Mouse (Mus musculus) lung, postnatal 10 days (tissue): ENCODE results near the gene Polr3h.

ENCODE experiments used
- DNase-seq: peaks from one replicate; pipeline ENCODE4 v3.0.0; 2021

The Polr3h gene

GRCm38 (mm10) chr15:81949076-81949475 lies 23.0 kb upstream of the Polr3h start:
- no peak for DNase-seq

GRCm38 (mm10) chr15:81943176-81943749 lies 17.2 kb upstream of the Polr3h start:
- DNase-seq: no peak

GRCm38 (mm10) chr15:81941010-81941409 lies 15.0 kb upstream of the Polr3h start:
- DNase-seq: no peak

- DNase-seq: no peak
These were observed 14.2 kb upstream of the Polr3h start for GRCm38 (mm10) chr15:81940219-81940618.

- no peak for DNase-seq
These were observed 13.7 kb upstream of the Polr3h start for GRCm38 (mm10) chr15:81939774-81940173.

- no peak for DNase-seq
These were observed 13.2 kb upstream of the Polr3h start for GRCm38 (mm10) chr15:81939157-81939715.

GRCm38 (mm10) chr15:81938246-81938645 lies 12.2 kb upstream of the Polr3h start:
- peak; percentile 60 for DNase-seq

- peak; percentile 66 for DNase-seq
These were observed 11.3 kb upstream of the Polr3h start for GRCm38 (mm10) chr15:81937098-81937972.

GRCm38 (mm10) chr15:81936679-81937078 lies 10.6 kb upstream of the Polr3h start, which contains the start of gene Csdc2:
TSS of gene Csdc2 (plus strand) at chr15:81936759.
- peak; percentile 75 for DNase-seq

GRCm38 (mm10) chr15:81935869-81936637 lies 10.0 kb upstream of the Polr3h start:
- DNase-seq: peak; percentile 47

GRCm38 (mm10) chr15:81933986-81934385 lies 7.9 kb upstream of the Polr3h start:
- DNase-seq: no peak

GRCm38 (mm10) chr15:81932951-81933470 lies 7.0 kb upstream of the Polr3h start:
- peak; percentile 42 for DNase-seq

GRCm38 (mm10) chr15:81928277-81928676 lies 2.2 kb upstream of the Polr3h start:
- peak; percentile 81 for DNase-seq

GRCm38 (mm10) chr15:81927741-81928140 lies 1.7 kb upstream of the Polr3h start:
- no peak for DNase-seq

GRCm38 (mm10) chr15:81926446-81926822 lies 394 bp upstream of the Polr3h start:
- no peak for DNase-seq

- no peak for DNase-seq
These were observed 1.1 kb downstream of the Polr3h start for GRCm38 (mm10) chr15:81924933-81925332.

- DNase-seq: no peak
These were observed 4.8 kb downstream of the Polr3h start for GRCm38 (mm10) chr15:81921255-81921654.

- no peak for DNase-seq
These were observed 5.4 kb downstream of the Polr3h start for GRCm38 (mm10) chr15:81920546-81921217.

GRCm38 (mm10) chr15:81919062-81919461 lies 7.0 kb downstream of the Polr3h start:
- no peak for DNase-seq

GRCm38 (mm10) chr15:81917621-81918463 lies 8.2 kb downstream of the Polr3h start:
- DNase-seq: peak; percentile 81

- DNase-seq: no peak
These were observed 8.8 kb downstream of the Polr3h start for GRCm38 (mm10) chr15:81917201-81917600.
